Mouse (Mus musculus) embryonic fibroblast, embryonic 13.5 days (primary cell): ENCODE measurements around the gene Gm5741. TPM values are rescaled to one million over a fixed set of nuclear protein-coding genes. Genes with fewer than 3 reads are reported as not detected.

Source experiments
- H3K27ac ChIP-seq: 2 replicates; pipeline ENCODE4 v1.5.1; 2012; ENCODE audit warnings: low read length, control low read depth, inconsistent platforms; ENCODE audit not compliant: insufficient read depth
- H3K4me1 ChIP-seq: 2 replicates; pipeline ENCODE4 v1.6.1; 2011; ENCODE audit warnings: low read length; ENCODE audit not compliant: control insufficient read depth, insufficient read depth
- H3K4me3 ChIP-seq: 2 replicates; pipeline ENCODE4 v1.5.1; 2011; ENCODE audit warnings: mild to moderate bottlenecking, control low read depth, low read length; ENCODE audit not compliant: insufficient read depth
- CTCF ChIP-seq: IDR thresholded peaks from 2 replicates; pipeline ENCODE4 v1.5.1; 2011; ENCODE audit warnings: mild to moderate bottlenecking, control low read depth, low read length, moderate library complexity, borderline replicate concordance; ENCODE audit not compliant: insufficient read depth
- POLR2A ChIP-seq: IDR thresholded peaks from 2 replicates; pipeline ENCODE4 v1.6.1; 2011; ENCODE audit warnings: low read depth, mild to moderate bottlenecking, control low read depth, low read length, moderate library complexity
- polyA plus RNA-seq: library from polyadenylated mRNA; stranded (reverse); fragments of >200 nt; gene quantifications from 2 replicates; pipeline ENCODE4 v1.2.4, GENCODE M21; 2011; ENCODE audit warnings: low read depth; ENCODE audit not compliant: missing spikeins, insufficient read length

Gene Gm5741
- polyA plus RNA-seq, 1 experiment, result not detected

DNA sequence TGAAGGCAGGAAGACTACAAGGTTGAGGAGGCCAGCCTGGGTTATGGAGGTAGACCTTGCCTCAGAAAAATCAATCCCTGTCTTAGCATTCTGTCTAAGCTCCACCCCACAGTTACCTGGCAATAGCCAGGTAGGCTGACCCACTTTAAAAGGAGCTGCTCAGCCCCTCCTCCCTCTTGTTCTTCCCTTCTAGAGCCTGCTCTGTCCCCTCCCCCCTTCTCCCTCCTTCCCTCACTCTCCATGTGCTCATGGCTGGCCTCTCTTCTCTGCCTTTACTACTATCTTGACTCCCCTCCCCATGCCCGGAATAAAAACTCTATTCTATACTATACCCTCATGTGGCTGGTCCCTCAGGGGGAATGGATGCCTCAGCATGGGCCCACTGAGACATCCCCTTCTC, 33.9 kb downstream of the Gm5741 start:
- Histone ChIP-seq H3K4me1 (peaks cover 12% of the 10 kb centered on the region), H3K4me3 (no peak overlapping the region), H3K27ac (no peak overlapping the region)
- TF ChIP-seq POLR2A (no peak), CTCF (no peak)

DNA sequence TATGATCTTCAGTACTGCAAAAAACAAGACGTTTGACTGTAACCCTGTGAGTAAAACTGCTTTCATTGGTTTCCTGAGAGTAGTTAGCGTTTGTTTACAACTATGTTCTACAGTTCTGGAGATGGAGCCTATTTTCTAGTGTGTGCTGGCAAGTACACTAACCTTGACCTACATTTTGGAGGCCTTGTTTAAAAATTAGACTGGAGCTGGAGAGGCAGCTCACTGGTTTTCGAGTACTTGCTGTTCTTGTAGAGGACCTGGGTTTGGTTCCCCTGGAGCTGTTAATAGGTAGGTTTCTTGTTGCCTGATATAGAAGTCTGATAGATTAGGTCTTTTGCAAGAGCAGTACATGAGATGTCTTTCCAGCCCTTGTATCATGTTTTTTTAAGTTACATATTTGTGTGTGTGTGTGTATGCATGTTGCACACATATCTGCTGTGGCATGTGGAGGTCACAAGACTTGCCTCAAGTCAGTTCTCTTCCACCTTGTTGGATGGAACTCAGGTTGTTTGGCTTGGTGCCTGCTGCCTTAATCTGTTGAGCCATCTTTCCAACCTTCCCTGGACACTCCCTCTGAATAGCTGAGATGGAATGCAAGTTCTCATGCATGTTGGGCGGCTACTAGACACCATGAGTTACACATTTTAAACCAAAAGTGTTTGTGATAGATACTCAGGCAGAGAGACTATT, 35.0 kb downstream of the Gm5741 start:
- H3K4me3 ChIP-seq, result no peak overlapping the region
- no peak overlapping the region for H3K27ac ChIP-seq
- peaks cover 16% of the 10 kb centered on the region for H3K4me1 ChIP-seq
- TF ChIP-seq POLR2A (no peak), CTCF (no peak)

DNA sequence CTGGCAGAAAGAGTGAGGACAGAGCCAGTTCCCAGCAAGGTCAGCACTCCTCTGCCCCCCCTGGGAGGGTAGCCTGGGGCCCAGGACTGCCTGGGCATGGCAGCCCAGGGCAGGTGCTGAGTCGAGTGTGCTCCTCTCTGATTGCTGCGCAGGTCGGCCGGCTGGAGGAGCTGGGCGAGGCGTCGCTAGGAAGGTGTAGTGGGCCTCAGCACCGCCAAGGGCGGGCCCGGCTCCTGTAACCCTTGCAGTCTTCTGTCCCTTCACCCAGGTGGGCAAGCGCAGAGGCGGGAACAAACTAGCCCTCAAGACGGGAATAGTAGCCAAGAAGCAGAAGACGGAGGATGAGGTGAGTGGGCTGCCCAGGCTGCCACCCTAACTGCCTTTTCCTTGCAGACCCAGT, 38.5 kb downstream of the Gm5741 start:
- TF ChIP-seq CTCF (no peak), POLR2A (no peak)
- peaks cover 12% of the 10 kb centered on the region for H3K4me1 ChIP-seq
- H3K27ac ChIP-seq, result no peak overlapping the region
- peak overlapping the region; percentile 94; the same call in 1 of the 2 replicates for H3K4me3 ChIP-seq

DNA sequence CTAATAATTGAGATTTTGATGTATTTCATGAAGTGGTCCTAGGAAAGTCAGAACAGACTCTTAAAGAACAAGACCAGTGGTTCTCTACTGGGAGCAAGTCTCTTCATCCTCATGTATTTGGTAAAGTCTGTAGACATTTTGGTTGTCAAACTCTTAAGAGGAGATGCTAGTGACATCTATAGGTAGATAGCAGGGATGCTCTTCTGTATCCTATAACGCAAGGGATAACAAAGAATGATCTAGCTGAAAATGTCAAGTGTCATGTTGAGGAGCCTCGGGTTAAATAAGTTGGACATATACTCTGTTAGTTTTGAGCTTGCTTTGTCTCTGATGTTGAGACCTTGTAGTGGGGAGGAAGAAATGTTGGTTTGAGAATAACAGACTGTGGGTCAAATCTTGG, 39.9 kb downstream of the Gm5741 start:
- Histone ChIP-seq H3K27ac (no peak overlapping the region), H3K4me1 (peaks cover 14% of the 10 kb centered on the region), H3K4me3 (peak overlapping the region; percentile 94)
- no peak for TF ChIP-seq POLR2A
- no peak for TF ChIP-seq CTCF

DNA sequence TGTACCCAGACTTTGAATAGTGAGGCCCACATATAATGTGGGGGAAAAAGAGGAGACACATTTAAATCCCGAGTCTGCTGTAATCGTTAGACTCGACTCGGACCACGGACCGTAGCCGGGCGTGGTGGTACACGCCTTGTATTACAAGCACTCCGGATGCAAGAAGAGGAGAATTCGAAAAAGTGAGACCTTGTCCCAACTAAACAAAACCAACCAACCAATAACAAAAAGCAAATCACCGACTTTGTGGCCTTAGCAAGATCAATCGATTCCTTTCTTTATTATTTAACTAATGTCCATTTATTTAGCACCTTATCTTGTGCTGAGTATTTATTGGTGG, 40.3 kb downstream of the Gm5741 start:
- Histone ChIP-seq H3K27ac (peak overlapping the region; percentile 6; the same call in 1 of the 2 replicates), H3K4me3 (peak overlapping the region; percentile 94), H3K4me1 (peaks cover 13% of the 10 kb centered on the region)
- TF ChIP-seq CTCF (no peak), POLR2A (0 out of 2 replicates have a peak, but pooled peaks have one; percentile 2)

DNA sequence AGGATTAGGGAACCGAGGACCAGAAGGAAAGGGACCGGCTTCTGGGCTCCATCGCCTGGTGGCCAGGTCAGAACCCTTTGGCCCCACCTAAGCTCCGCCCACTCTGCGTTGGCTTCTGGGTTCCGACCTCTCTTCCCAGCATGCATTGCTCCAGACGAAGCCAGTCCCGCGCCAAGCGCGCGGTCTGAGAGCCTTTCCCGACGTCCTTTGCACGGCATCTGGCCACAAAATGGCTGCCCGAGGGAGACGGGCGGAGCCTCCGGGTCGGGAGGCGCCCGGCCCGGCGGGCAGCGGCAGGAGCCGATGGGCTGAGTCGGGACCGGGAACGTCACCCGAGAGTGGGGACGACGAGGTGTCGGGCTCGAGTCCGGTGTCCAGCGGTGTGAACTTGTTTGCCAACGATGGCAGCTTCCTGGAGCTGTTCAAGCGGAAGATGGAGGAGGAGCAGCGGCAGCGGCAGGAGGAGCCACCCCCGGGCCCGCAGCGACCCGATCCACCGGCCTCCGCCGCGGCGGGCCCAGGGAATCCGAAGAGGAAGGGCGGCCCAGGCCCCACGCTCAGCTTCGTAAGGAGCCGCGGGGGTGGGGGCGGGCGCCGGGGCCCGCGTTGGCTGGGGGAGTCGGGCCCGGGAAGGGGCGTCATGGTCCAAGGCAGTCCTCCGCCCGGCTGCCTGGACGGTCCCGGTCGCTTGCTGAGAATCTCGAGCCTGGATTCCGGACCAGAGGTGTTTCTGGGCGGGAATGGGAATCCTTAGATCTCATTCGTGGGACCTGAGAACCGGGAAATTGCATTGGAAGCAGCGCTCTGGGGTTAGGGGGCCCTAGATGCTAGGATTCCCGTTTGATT, 40.9 kb downstream of the Gm5741 start, which contains the start of gene Trir:
Gene Trir, plus strand, starts transcription at position 154 of the 846 bp plus-strand sequence.
- TF ChIP-seq CTCF (no peak), POLR2A (peak; percentile 95)
- Histone ChIP-seq H3K27ac (peak within 1 kb of the TSS; percentile 80), H3K4me3 (peak within 1 kb of the TSS; percentile 94), H3K4me1 (peaks cover 13% of the 10 kb centered on the region)

DNA sequence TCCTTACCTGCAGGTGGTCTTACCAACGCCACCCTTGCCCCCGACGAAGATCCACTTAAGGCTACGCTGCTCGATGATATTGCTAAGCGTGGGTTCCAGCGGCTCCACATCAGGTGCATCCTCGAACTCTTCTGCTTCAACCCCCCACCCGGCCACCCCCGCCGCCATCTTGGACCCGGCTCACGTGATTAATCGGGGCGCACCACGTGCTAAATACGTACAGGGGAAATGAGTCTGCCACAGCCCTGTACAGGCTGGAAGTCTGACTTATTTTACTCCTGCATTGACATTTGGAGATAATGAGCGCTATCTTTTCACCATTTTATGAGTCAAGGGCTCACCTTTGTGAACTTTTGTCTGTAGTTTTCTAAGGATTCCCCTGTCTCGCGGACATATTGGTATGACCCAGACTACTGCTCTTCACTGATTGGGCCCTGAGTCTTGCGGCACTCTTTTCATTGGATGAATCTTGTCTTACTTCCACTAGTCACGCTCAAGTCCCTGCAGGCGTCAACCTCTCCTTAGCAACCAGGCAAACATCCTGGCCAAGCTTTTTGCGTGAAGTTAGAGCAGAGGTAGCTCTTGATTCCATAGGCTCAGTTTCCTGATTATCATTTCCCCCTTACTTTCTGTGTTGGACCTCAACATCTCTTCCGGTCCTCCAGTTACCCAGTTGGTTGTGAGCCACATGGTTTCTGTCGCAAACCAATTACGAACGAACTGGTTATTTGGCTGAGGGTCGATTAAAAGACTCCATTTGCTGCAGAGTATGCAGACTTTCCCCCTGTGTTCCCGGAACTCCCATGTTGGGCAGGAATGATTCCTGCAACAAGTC, 42.5 kb downstream of the Gm5741 start, which contains the start of gene Asna1:
Gene Asna1, minus strand, starts transcription at position 184 of the 835 bp plus-strand sequence.
- H3K4me3 ChIP-seq, result peak within 1 kb of the TSS; percentile 94
- TF ChIP-seq POLR2A (peak; percentile 74), CTCF (no peak)
- H3K27ac ChIP-seq, result peak within 1 kb of the TSS; percentile 81
- H3K4me1 ChIP-seq, result peaks cover 13% of the 10 kb centered on the region

DNA sequence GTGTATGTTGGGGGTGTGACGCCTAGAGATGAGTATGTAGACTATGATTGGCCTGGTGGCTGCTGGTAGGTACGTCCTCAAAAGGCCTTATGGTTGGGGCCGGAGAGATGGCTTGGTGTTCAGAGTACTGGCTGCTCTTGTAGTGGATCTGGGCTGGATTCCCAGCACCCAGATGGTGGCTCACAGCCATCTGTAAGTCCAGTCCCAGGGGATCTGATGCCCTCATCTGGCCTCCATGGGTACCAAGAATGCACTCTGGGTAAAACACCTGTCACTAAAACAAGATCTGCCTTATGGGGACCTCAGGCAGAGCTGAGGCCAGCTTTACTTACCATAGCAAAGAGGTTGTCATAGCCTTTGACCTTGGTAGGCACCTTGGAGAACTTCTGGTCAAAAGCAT, 43.9 kb downstream of the Gm5741 start:
- Histone ChIP-seq H3K4me1 (peaks cover 13% of the 10 kb centered on the region), H3K27ac (no peak overlapping the region), H3K4me3 (peak overlapping the region; percentile 94)
- TF ChIP-seq POLR2A (no peak), CTCF (no peak)

DNA sequence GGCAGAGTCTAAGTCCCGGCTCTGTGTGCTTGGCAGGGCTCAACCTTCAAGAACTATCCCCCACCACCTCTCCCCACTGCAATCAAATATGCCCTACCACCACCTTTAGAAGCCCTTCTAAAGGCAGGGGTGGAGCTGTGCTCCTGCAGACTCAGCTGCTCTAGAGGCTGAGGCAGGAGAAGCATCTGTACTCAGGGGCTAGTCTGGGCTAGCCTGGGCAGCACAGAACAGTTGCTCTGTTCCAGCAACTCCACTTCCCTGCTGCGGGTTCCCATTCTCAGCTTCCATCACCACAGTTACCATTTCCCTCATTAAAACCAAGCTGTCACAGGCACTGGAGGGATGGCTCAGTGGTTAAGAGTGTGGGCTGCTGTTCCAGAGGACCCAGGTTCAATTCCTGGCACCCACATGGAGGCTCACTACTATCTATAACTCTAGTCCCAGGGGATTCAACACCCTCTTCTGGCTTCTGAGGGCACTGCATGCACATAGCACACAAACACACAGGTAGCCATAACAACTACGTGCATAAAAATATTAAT, 46.2 kb downstream of the Gm5741 start:
- Histone ChIP-seq H3K4me1 (peaks cover 8% of the 10 kb centered on the region), H3K4me3 (no peak overlapping the region), H3K27ac (no peak overlapping the region)
- TF ChIP-seq POLR2A (no peak), CTCF (no peak)

Other genes with a start within 250 kb of the Gm5741 start
- gene Dand5, start 245.2 kb downstream of the Gm5741 start, polyA plus RNA-seq, result 2.0 and 2.3 TPM in 2 replicates
- gene Gadd45gip1, start 236.5 kb downstream of the Gm5741 start, polyA plus RNA-seq, result 11.7 and 12.6 TPM in 2 replicates
- 57.6 and 61.7 TPM in 2 replicates for gene Rad23a, start 227.3 kb downstream of the Gm5741 start, polyA plus RNA-seq
- 1,122 and 1,201 TPM in 2 replicates for gene Calr, start 221.0 kb downstream of the Gm5741 start, polyA plus RNA-seq
- 41.0 and 43.5 TPM in 2 replicates for gene Farsa, start 211.0 kb downstream of the Gm5741 start, polyA plus RNA-seq
- 8.7 and 18.9 TPM in 2 replicates for gene Syce2, start 195.9 kb downstream of the Gm5741 start, polyA plus RNA-seq
- 18.6 and 23.5 TPM in 2 replicates for gene Gcdh, start 174.1 kb downstream of the Gm5741 start, polyA plus RNA-seq
- not detected in 2 replicates for gene Klf1, start 166.1 kb downstream of the Gm5741 start, polyA plus RNA-seq
- gene Dnase2a, start 159.4 kb downstream of the Gm5741 start, polyA plus RNA-seq, result 17.2 and 19.7 TPM in 2 replicates
- gene Mast1, start 130.6 kb downstream of the Gm5741 start, polyA plus RNA-seq, result not detected in 2 replicates
- gene Rtbdn, start 121.0 kb downstream of the Gm5741 start, polyA plus RNA-seq, result not detected in 2 replicates
- not detected in 2 replicates for gene Gm49661, start 98.5 kb downstream of the Gm5741 start, polyA plus RNA-seq
- 244 and 312 TPM in 2 replicates for gene Prdx2, start 98.4 kb downstream of the Gm5741 start, polyA plus RNA-seq
- 27.9 and 30.7 TPM in 2 replicates for gene Rnaseh2a, start 98.2 kb downstream of the Gm5741 start, polyA plus RNA-seq
- gene Junb, start 89.3 kb downstream of the Gm5741 start, polyA plus RNA-seq, result 35.0 and 42.0 TPM in 2 replicates
- gene Hook2, start 77.4 kb downstream of the Gm5741 start, polyA plus RNA-seq, result 7.9 and 8.1 TPM in 2 replicates
- gene Best2, start 53.5 kb downstream of the Gm5741 start, polyA plus RNA-seq, result not detected in 2 replicates
- gene Asna1, start 42.7 kb downstream of the Gm5741 start, polyA plus RNA-seq, result 71.1 and 73.2 TPM in 2 replicates
- gene Trir, start 41.2 kb downstream of the Gm5741 start, polyA plus RNA-seq, result 108 and 117 TPM in 2 replicates
- 106 and 120 TPM in 2 replicates for gene Tnpo2, start 31.1 kb downstream of the Gm5741 start, polyA plus RNA-seq
- gene Fbxw9, start 7.9 kb downstream of the Gm5741 start, polyA plus RNA-seq, result 28.8 TPM in 2 replicates
- 36.1 and 36.7 TPM in 2 replicates for gene Dhps, start 3.8 kb upstream of the Gm5741 start, polyA plus RNA-seq
- gene Wdr83os, start 12.8 kb upstream of the Gm5741 start, polyA plus RNA-seq, result 133 and 144 TPM in 2 replicates
- 19.5 and 22.2 TPM in 2 replicates for gene Wdr83, start 13.3 kb upstream of the Gm5741 start, polyA plus RNA-seq
- 45.5 and 51.3 TPM in 2 replicates for gene Man2b1, start 15.3 kb upstream of the Gm5741 start, polyA plus RNA-seq
- gene Zfp791, start 55.1 kb upstream of the Gm5741 start, polyA plus RNA-seq, result 1.1 and 1.7 TPM in 2 replicates
- not detected in 2 replicates for gene Cks1brt, start 83.9 kb upstream of the Gm5741 start, polyA plus RNA-seq
- not detected in 2 replicates for gene Olfr371, start 158.0 kb upstream of the Gm5741 start, polyA plus RNA-seq
- gene Orc6, start 231.7 kb upstream of the Gm5741 start, polyA plus RNA-seq, result 42.9 and 49.2 TPM in 2 replicates
- 151 and 153 TPM in 2 replicates for gene Vps35, start 231.8 kb upstream of the Gm5741 start, polyA plus RNA-seq